Mouse (Mus musculus): Measurements from ENCODE around the gene Kpna3.
A peak's percentile ranks its signal among the peaks of the same experiment; 100 is the strongest.
"Not testable (repeated sequence)": the region's sequence is repeated elsewhere in the genome, so short reads cannot be mapped to it uniquely, and the experiment has no call there.

Gene Kpna3

DNA sequence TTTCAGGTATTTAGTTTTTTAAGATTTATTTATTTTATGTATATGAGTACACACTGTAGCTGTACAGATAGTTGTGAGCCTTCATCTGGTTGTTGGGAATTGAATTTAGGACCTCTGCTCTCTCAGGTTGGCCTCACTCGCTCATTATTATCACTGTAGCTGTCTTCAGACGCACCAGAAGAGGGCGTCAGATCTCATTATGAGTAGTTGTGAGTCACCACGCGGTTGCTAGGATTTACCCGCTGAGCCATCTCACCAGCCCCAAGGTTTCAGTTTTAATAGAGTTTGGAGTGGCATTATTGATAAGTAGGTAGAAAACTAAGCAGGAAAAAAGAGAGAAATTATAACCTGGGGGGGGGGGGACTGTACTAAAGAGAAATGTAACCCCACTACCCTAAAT, 112.7 kb downstream of the Kpna3 start:
- DNase-seq (ENCODE audit: extremely low read depth, insufficient read length, low spot score) = not testable (repeated sequence)

DNA sequence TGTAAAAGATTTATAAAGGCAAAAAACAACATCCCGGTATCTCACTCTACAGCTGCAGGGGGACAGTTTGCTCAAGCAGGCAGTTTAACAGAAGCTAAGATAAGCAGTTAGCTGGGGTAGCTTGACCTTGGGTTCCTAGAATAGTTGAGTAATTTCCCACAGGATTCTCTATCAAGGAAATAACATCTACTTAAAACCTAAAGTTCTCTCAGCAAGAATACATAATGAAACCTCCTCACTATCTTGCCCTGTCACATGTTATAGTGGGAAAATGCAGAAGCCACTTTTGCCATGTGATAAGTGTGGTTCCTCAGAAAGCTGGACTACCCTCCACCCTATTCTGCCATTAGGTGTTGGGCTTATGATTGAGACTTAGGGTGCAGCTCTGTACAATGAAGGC, 116.9 kb downstream of the Kpna3 start:
- no peak for DNase-seq (ENCODE audit: extremely low read depth, insufficient read length, low spot score)

DNA sequence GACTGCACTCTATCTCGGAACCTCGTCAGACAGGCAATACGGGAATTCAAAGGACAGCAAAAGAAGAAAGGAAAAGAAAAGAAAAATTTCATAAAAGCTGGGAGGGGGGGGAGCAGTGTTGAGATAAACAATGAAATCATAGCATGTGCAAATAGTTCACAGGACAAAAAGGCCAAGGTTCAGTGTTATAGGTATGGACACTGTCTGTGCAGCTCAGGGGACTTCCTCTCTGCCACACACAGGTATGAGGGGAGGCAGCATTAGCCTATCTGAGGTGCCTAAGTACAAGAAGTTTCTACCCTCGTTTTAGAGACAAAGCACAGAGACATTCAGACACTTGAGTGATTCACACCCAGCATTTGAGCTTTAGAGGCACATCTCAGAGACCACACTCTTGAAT, 118.5 kb downstream of the Kpna3 start:
- no peak for DNase-seq (ENCODE audit: extremely low read depth, insufficient read length, low spot score)

DNA sequence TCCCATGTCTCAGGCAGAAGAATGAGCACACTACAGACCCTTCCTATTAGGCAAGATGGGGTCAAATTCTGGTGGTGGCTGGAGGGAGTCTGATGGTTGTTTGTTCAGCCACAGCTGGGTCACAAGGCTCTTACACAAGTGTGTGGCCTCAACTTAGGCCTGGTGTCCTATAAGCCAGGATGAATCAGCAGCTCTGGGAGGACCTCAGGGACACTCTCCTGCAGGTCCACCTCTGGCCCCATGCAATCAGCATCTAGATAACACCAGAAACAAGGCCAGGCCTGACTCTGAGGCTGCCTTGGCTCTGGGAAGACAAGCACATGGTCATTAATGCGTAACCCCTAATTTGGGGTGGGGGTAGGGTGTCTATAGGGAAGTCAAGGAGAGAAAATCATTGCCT, 118.9 kb downstream of the Kpna3 start:
- DNase-seq (ENCODE audit: extremely low read depth, insufficient read length, low spot score) = no peak

DNA sequence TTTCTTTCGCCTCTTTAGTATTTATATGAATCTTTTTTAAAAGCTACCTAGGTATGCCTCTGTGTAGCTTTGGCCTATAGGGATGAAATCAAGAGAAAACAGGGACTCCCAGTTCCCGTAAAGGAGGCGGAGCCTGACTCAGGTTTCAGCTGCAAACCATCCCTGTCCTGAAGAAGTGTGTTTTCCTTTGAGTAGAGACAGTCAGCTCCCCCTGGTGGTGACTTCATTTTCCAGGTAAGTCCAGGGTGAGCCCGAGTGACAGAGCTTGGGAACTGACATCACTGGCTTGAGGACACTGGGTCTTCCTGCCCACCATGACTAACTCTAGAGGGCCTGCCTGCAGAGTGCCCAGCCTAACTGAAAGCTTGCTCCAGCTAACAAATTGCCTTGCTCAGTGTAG, 122.8 kb downstream of the Kpna3 start:
- peak; percentile 15 for DNase-seq (ENCODE audit: extremely low read depth, insufficient read length, low spot score)

Measured in 3134 (cell line).